Comparison of ENCODE assay signal across 11 mouse cellular contexts in genomic region chr1:190976887-190977573, GRCm38 (mm10). TPM values are rescaled to one million over a fixed set of nuclear protein-coding genes. Genes with fewer than 3 reads are reported as not detected.
DNase-seq lines count a peak whose midpoint lies in the region; ATAC-seq lines count a peak whose summit lies in the region.
"Had no signal": no experiment of that assay in that cellular context is flagged by ENCODE, and none has a peak within 500 bp of the region (broad histone marks: within the 10 kb centered on the region; RNA-seq: fewer than 3 reads in every experiment).

No protein-coding gene starts in this region.

- H3K4me2 ChIP-seq in kidney, embryonic 14.5 days (replicated peaks; ENCODE audit: low read depth, low read length), result peak overlapping the region; percentile 95
- H3K4me2 ChIP-seq in embryonic facial prominence, embryonic 13.5 days, result peak overlapping the region; percentile 89
- peak overlapping the region; percentile 80 for H3K4me2 ChIP-seq in hindbrain, embryonic 15.5 days
- H3K4me2 ChIP-seq in neural tube, embryonic 13.5 days, result peak overlapping the region; percentile 69

- WGBS in kidney, embryonic 14.5 days, result 22% methylated on average over 11 of the region's 11 CpGs
- 33% methylated on average over 11 of the region's 11 CpGs for WGBS in embryonic facial prominence, embryonic 13.5 days
- 42% methylated on average over 11 of the region's 11 CpGs for WGBS in hindbrain, embryonic 15.5 days
- WGBS in neural tube, embryonic 13.5 days, result 45% methylated on average over 11 of the region's 11 CpGs

- H3K4me3 ChIP-seq in kidney, embryonic 14.5 days (ENCODE audit: low read length), result peak overlapping the region; percentile 63
- H3K4me3 ChIP-seq in embryonic facial prominence, embryonic 13.5 days, result peak overlapping the region; percentile 73
- H3K4me3 ChIP-seq in hindbrain, embryonic 15.5 days, result peak overlapping the region; percentile 74
- H3K4me3 ChIP-seq in neural tube, embryonic 13.5 days, result peak overlapping the region; percentile 83

- ATAC-seq in kidney, embryonic 14.5 days (ENCODE audit: low FRiP score, low TSS enrichment), result no peak
- no peak for ATAC-seq in embryonic facial prominence, embryonic 13.5 days (ENCODE audit: insufficient number of reproducible peaks, insufficient read depth, low FRiP score, low TSS enrichment, low read depth)
- ATAC-seq in hindbrain, embryonic 15.5 days (ENCODE audit: low FRiP score, low read depth), result no peak
- ATAC-seq in neural tube, embryonic 13.5 days (ENCODE audit: low read depth), result no peak

- H3K4me1 ChIP-seq in kidney, embryonic 14.5 days (ENCODE audit: control insufficient read depth, insufficient read depth, low read length), result peaks cover 10% of the 10 kb centered on the region
- H3K4me1 ChIP-seq in embryonic facial prominence, embryonic 13.5 days, result peaks cover 32% of the 10 kb centered on the region
- peaks cover 52% of the 10 kb centered on the region for H3K4me1 ChIP-seq in hindbrain, embryonic 15.5 days (replicated peaks)
- peaks cover 64% of the 10 kb centered on the region for H3K4me1 ChIP-seq in neural tube, embryonic 13.5 days (replicated peaks)

- H3K9ac ChIP-seq in kidney, embryonic 14.5 days (ENCODE audit: low read depth, low read length), result peak overlapping the region; percentile 81; the same call in 1 of the 2 replicates
- H3K9ac ChIP-seq in embryonic facial prominence, embryonic 13.5 days, result peak overlapping the region; percentile 94
- H3K9ac ChIP-seq in hindbrain, embryonic 15.5 days, result peak overlapping the region; percentile 84
- H3K9ac ChIP-seq in neural tube, embryonic 13.5 days, result peak overlapping the region; percentile 91

- peaks cover 33% of the 10 kb centered on the region for H3K36me3 ChIP-seq in kidney, embryonic 14.5 days (ENCODE audit: control insufficient read depth, insufficient read depth, low read length)
- peaks cover 41% of the 10 kb centered on the region for H3K36me3 ChIP-seq in embryonic facial prominence, embryonic 13.5 days
- H3K36me3 ChIP-seq in hindbrain, embryonic 15.5 days, result peaks cover 20% of the 10 kb centered on the region
- H3K36me3 ChIP-seq in neural tube, embryonic 13.5 days, result peaks cover 43% of the 10 kb centered on the region

- H3K27ac ChIP-seq in kidney, embryonic 14.5 days (ENCODE audit: low read depth, low read length), result 0 out of 2 replicates have a peak overlapping the region, but pooled peaks have one; percentile 38
- H3K27ac ChIP-seq in embryonic facial prominence, embryonic 13.5 days, result no peak overlapping the region
- H3K27ac ChIP-seq in hindbrain, embryonic 15.5 days (replicated peaks), result peak overlapping the region; percentile 97; the same call in 1 of the 2 replicates
- peak overlapping the region; percentile 98; the same call in 1 of the 2 replicates for H3K27ac ChIP-seq in neural tube, embryonic 13.5 days (replicated peaks)

- DNase-seq in kidney, adult 18-20 months, result no peak
- DNase-seq in adrenal gland, postnatal 4 days (ENCODE audit: low spot score in 2 of 2), result no peak
- no peak for DNase-seq in urinary bladder, postnatal 4 days (ENCODE audit: low spot score in 2 of 2)
- DNase-seq in layer of hippocampus, adult 9-10 months (ENCODE audit: low spot score), result no peak
- DNase-seq: cerebellum, postnatal 36 days had no signal

- H3K27me3 ChIP-seq in kidney, embryonic 14.5 days (ENCODE audit: control insufficient read depth, insufficient read depth, low read length), result no peaks in the 10 kb centered on the region
- H3K27me3 ChIP-seq in embryonic facial prominence, embryonic 13.5 days, result no peaks in the 10 kb centered on the region
- H3K27me3 ChIP-seq in hindbrain, embryonic 15.5 days, result no peaks in the 10 kb centered on the region
- no peaks in the 10 kb centered on the region for H3K27me3 ChIP-seq in neural tube, embryonic 13.5 days

- H3K9me3 ChIP-seq in kidney, embryonic 14.5 days (ENCODE audit: control insufficient read depth, low read length), result no peaks in the 10 kb centered on the region
- H3K9me3 ChIP-seq in embryonic facial prominence, embryonic 13.5 days, result no peaks in the 10 kb centered on the region
- no peaks in the 10 kb centered on the region for H3K9me3 ChIP-seq in hindbrain, embryonic 15.5 days
- H3K9me3 ChIP-seq in neural tube, embryonic 13.5 days, result no peaks in the 10 kb centered on the region

RNA-seq across cellular contexts. Expression of gene Vash2, which starts 2.1 kb away (rescaled TPM):
- 20.3 and 41.4 TPM in 2 replicates for polyA plus RNA-seq in kidney, embryonic 14.5 days (2014; fragmentation: Nextera tagmentation; extraction: Ambion mirVana)
- 54.3 and 54.7 TPM in 2 replicates for polyA plus RNA-seq in embryonic facial prominence, embryonic 13.5 days (2015; fragmentation: Nextera tagmentation; extraction: Ambion mirVana)
- polyA plus RNA-seq in hindbrain, embryonic 15.5 days (2015; fragmentation: Nextera tagmentation; extraction: Ambion mirVana), result 77.3 and 83.6 TPM in 2 replicates
- 90.3 and 94.0 TPM in 2 replicates for polyA plus RNA-seq in neural tube, embryonic 13.5 days (2015; fragmentation: Nextera tagmentation; extraction: Ambion mirVana)
- total RNA-seq in adrenal gland, postnatal 4 days (2021), result 1 to 10 TPM; 5.6 to 5.9 TPM
- total RNA-seq: monocyte, adult 5-6 weeks had no signal

RNA-seq across cellular contexts. Expression of gene Flvcr1, which starts 48.9 kb away (rescaled TPM):
- 6.8 and 8.5 TPM in 2 replicates for polyA plus RNA-seq in kidney, embryonic 14.5 days (2014; fragmentation: Nextera tagmentation; extraction: Ambion mirVana)
- 6.2 and 7.0 TPM in 2 replicates for polyA plus RNA-seq in embryonic facial prominence, embryonic 13.5 days (2015; fragmentation: Nextera tagmentation; extraction: Ambion mirVana)
- polyA plus RNA-seq in hindbrain, embryonic 15.5 days (2015; fragmentation: Nextera tagmentation; extraction: Ambion mirVana), result 9.9 and 10.2 TPM in 2 replicates
- polyA plus RNA-seq in neural tube, embryonic 13.5 days (2015; fragmentation: Nextera tagmentation; extraction: Ambion mirVana), result 6.9 and 7.8 TPM in 2 replicates
- total RNA-seq in adrenal gland, postnatal 4 days (2021), result 10 to 100 TPM; 16.7 to 19.6 TPM

RNA-seq across cellular contexts. Expression of gene Angel2, which starts 52.1 kb away (rescaled TPM):
- polyA plus RNA-seq in kidney, embryonic 14.5 days (2014; fragmentation: Nextera tagmentation; extraction: Ambion mirVana), result 36.6 and 51.1 TPM in 2 replicates
- polyA plus RNA-seq in embryonic facial prominence, embryonic 13.5 days (2015; fragmentation: Nextera tagmentation; extraction: Ambion mirVana), result 51.5 and 60.1 TPM in 2 replicates
- polyA plus RNA-seq in hindbrain, embryonic 15.5 days (2015; fragmentation: Nextera tagmentation; extraction: Ambion mirVana), result 43.9 and 48.6 TPM in 2 replicates
- 51.4 and 63.2 TPM in 2 replicates for polyA plus RNA-seq in neural tube, embryonic 13.5 days (2015; fragmentation: Nextera tagmentation; extraction: Ambion mirVana)
- 10 to 100 TPM; 51.9 to 54.6 TPM for total RNA-seq in adrenal gland, postnatal 4 days (2021)

RNA-seq across cellular contexts. Expression of gene Spata45, which starts 59.4 kb away (rescaled TPM):
- not detected in 2 replicates for polyA plus RNA-seq in kidney, embryonic 14.5 days (2014; fragmentation: Nextera tagmentation; extraction: Ambion mirVana)
- polyA plus RNA-seq in embryonic facial prominence, embryonic 13.5 days (2015; fragmentation: Nextera tagmentation; extraction: Ambion mirVana), result not detected in 2 replicates
- polyA plus RNA-seq in hindbrain, embryonic 15.5 days (2015; fragmentation: Nextera tagmentation; extraction: Ambion mirVana), result not detected in 2 replicates
- polyA plus RNA-seq in neural tube, embryonic 13.5 days (2015; fragmentation: Nextera tagmentation; extraction: Ambion mirVana), result not detected in 2 replicates
- not detected for total RNA-seq in adrenal gland, postnatal 4 days (2021)
- total RNA-seq: MEL; monocyte, adult 5-6 weeks had no signal
